Mouse (Mus musculus): ENCODE measurements around the gene Gtf2f2.

DNA sequence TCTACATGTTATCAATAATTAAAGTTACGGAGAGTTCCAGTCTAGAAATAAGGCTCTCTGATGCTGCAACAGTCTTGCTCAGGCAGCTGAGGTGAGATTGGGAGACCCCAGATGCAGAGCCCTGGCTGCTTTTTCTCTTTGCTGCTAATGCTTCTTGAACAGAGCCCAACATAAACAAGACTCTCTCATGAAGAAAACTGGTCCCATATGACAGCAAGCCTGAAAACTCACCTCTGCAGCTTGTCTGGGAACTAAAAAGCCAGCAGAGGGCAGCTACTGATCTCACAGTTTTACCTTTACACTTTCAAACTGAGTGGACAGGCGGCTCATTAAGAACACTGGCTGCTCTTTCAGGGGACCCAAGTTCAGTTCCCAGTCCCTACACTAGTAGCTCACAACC is 108.7 kb downstream of the Gtf2f2 start:
- TF ChIP-seq CTCF (IDR thresholded peaks at IDR 0.05; ENCODE audit: low read depth): no peak
- no peak for TF ChIP-seq EP300 (IDR thresholded peaks at IDR 0.05; ENCODE audit: low read depth)

All from liver, postnatal 0 days (tissue).